Comparison of ENCODE assay signal across 8 mouse cellular contexts in genomic region chr7:25025855-25026439, GRCm38 (mm10). TPM values are rescaled to one million over a fixed set of nuclear protein-coding genes. Genes with fewer than 3 reads are reported as not detected.
DNase-seq lines count a peak whose midpoint lies in the region; ATAC-seq and TF ChIP-seq lines count a peak whose summit lies in the region.

No protein-coding gene starts in this region.

- H3K4me3 ChIP-seq in gastrocnemius, adult 2 months = no peak overlapping the region
- no peak overlapping the region for H3K4me3 ChIP-seq in lung, adult 2 months (replicated peaks; ENCODE audit: extremely low read depth, low read depth, low read length)
- H3K4me3 ChIP-seq in lung, postnatal 0 days (ENCODE audit: low read depth, low read length) = no peak overlapping the region

- intact Hi-C loops in gastrocnemius, adult 2 months (cut with DNase I) = no loop called here

- DNase-seq in gastrocnemius, adult 2 months = no peak
- no peak for DNase-seq in gastrocnemius, adult 8-10 months (ENCODE audit: low spot score in 2 of 2)
- DNase-seq in lung, adult 2 months = peak; percentile 17
- DNase-seq in lung, postnatal 25 days (ENCODE audit: low spot score) = no peak
- peak; percentile 74 for DNase-seq in NIH3T3 (ENCODE audit: low read depth)
- DNase-seq in lung, postnatal 0 days (ENCODE audit: low spot score) = no peak
- DNase-seq in spleen, postnatal 14 days (ENCODE audit: low spot score in 2 of 2) = no peak
- no peak for DNase-seq in natural killer cell, adult 2 months (ENCODE audit: low spot score in 2 of 2)

- H3K4me1 ChIP-seq in lung, adult 2 months (ENCODE audit: control insufficient read depth, insufficient read depth, low read length) = no peaks in the 10 kb centered on the region
- H3K4me1 ChIP-seq in lung, postnatal 0 days (ENCODE audit: insufficient read depth, low read depth, low read length) = no peaks in the 10 kb centered on the region

- no peak for ATAC-seq in lung, postnatal 0 days

- H3K9me3 ChIP-seq in lung, postnatal 0 days (ENCODE audit: low read length) = no peaks in the 10 kb centered on the region

- no peak for TF ChIP-seq POLR2A in lung, adult 2 months (IDR thresholded peaks at IDR 0.05; ENCODE audit: borderline replicate concordance, extremely low read depth, low read depth, low read length)

- TF ChIP-seq CTCF in gastrocnemius, adult 2 months (IDR thresholded peaks at IDR 0.05) = peak; percentile 21; the same call in 1 of the 2 replicates
- peak; percentile 3; the same call in 1 of the 2 replicates for TF ChIP-seq CTCF in lung, adult 2 months (IDR thresholded peaks at IDR 0.05; ENCODE audit: insufficient read depth, low read length)
- TF ChIP-seq CTCF in lung, postnatal 0 days (IDR thresholded peaks at IDR 0.05) = peak; percentile 44

- WGBS in lung, adult 2 months = 62% methylated on average over 10 of the region's 10 CpGs
- 55% methylated on average over 10 of the region's 10 CpGs for WGBS in lung, postnatal 0 days

- no peaks in the 10 kb centered on the region for H3K36me3 ChIP-seq in lung, postnatal 0 days (ENCODE audit: insufficient read depth, low read length)

- H3K9ac ChIP-seq in lung, postnatal 0 days (replicated peaks; ENCODE audit: low read depth) = no peak overlapping the region

- H3K4me2 ChIP-seq in lung, postnatal 0 days (replicated peaks; ENCODE audit: low read depth, low read length) = no peak overlapping the region

- no peaks in the 10 kb centered on the region for H3K27me3 ChIP-seq in lung, postnatal 0 days (replicated peaks; ENCODE audit: insufficient read depth, low read length)

- no peak for TF ChIP-seq EP300 in lung, postnatal 0 days (IDR thresholded peaks at IDR 0.05)

- H3K27ac ChIP-seq in gastrocnemius, adult 2 months = no peak overlapping the region
- no peak overlapping the region for H3K27ac ChIP-seq in lung, postnatal 0 days (ENCODE audit: low read length)

RNA-seq across cellular contexts. Expression of gene Atp1a3, which starts 20.2 kb away (rescaled TPM):
- not detected for total RNA-seq in gastrocnemius, adult 2 months (2021)
- under 1 TPM; 0.25 to 0.58 (median 0.46) TPM for total RNA-seq in gastrocnemius, adult 8-10 months (2022)
- 4.8 and 7.1 TPM in 2 replicates for polyA plus RNA-seq in lung, adult 2 months (2012; rRNA removed)
- polyA plus RNA-seq in lung, postnatal 0 days (2015; fragmentation: Nextera tagmentation; extraction: Ambion mirVana) = 0.57 and 0.73 TPM in 2 replicates

RNA-seq across cellular contexts. Expression of gene Grik5, which starts 46.2 kb away (rescaled TPM):
- total RNA-seq in gastrocnemius, adult 2 months (2021) = 1 to 10 TPM; 2.4 to 3.1 TPM
- total RNA-seq in gastrocnemius, adult 8-10 months (2022) = 1 to 10 TPM; 1.3 to 3.2 (median 2.2) TPM
- polyA plus RNA-seq in lung, adult 2 months (2012; rRNA removed) = 28.5 and 31.1 TPM in 2 replicates
- 1.9 and 2.9 TPM in 2 replicates for polyA plus RNA-seq in lung, postnatal 0 days (2015; fragmentation: Nextera tagmentation; extraction: Ambion mirVana)

RNA-seq across cellular contexts. Expression of gene Zfp574, which starts 46.4 kb away (rescaled TPM):
- 1 to 10 TPM; 7.2 to 9.2 TPM for total RNA-seq in gastrocnemius, adult 2 months (2021)
- total RNA-seq in gastrocnemius, adult 8-10 months (2022) = 1 to 10 TPM; 6.5 to 9.3 (median 9.0) TPM
- polyA plus RNA-seq in lung, adult 2 months (2012; rRNA removed) = 46.8 and 48.4 TPM in 2 replicates
- polyA plus RNA-seq in lung, postnatal 0 days (2015; fragmentation: Nextera tagmentation; extraction: Ambion mirVana) = 19.8 and 20.1 TPM in 2 replicates

RNA-seq across cellular contexts. Expression of gene Rabac1, which starts 53.4 kb away (rescaled TPM):
- total RNA-seq in gastrocnemius, adult 2 months (2021) = 100 to 1,000 TPM; 231 to 243 TPM
- 100 to 1,000 TPM; 255 to 297 (median 267) TPM for total RNA-seq in gastrocnemius, adult 8-10 months (2022)
- polyA plus RNA-seq in lung, adult 2 months (2012; rRNA removed) = 806 and 948 TPM in 2 replicates
- polyA plus RNA-seq in lung, postnatal 0 days (2015; fragmentation: Nextera tagmentation; extraction: Ambion mirVana) = 488 and 561 TPM in 2 replicates

Comparison
In these comparisons a context has a peak if more than half of its experiments do, and no peak if none do; other contexts are left out.
1. DNase-seq: peak in lung, adult 2 months (single experiment) and NIH3T3 (single experiment); none in gastrocnemius, adult 2 months (single experiment), gastrocnemius, adult 8-10 months (0 of 2), lung, postnatal 25 days (single experiment), lung, postnatal 0 days (single experiment), spleen, postnatal 14 days (0 of 2) and natural killer cell, adult 2 months (0 of 2).
2. Peak in every context shown above with its lines, with median percentiles within 50 percentile points of each other: CTCF ChIP-seq.